Mouse (Mus musculus) retina, adult 2 months (tissue): ENCODE measurements around the gene Rexo2.
A peak's percentile ranks its signal among the peaks of the same experiment; 100 is the strongest.
"Not testable (repeated sequence)": the region's sequence is repeated elsewhere in the genome, so short reads cannot be mapped to it uniquely, and the experiment has no call there.

Experiments
- DNase-seq: peaks from one replicate; pipeline ENCODE4 v3.0.0-alpha.2; 2012; ENCODE audit warnings: low read depth, low spot score

The Rexo2 gene

GRCm38 (mm10) chr9:48473131-48473530 lies 7.3 kb downstream of the Rexo2 start:
- DNase-seq = no peak

- DNase-seq = no peak
Measured at GRCm38 (mm10) chr9:48472441-48473025, 7.9 kb downstream of the Rexo2 start.

- DNase-seq = not testable (repeated sequence)
Measured at GRCm38 (mm10) chr9:48467471-48467870, 13.0 kb downstream of the Rexo2 start.

GRCm38 (mm10) chr9:48466804-48467203 lies 13.6 kb downstream of the Rexo2 start:
- DNase-seq = peak; percentile 26

- no peak for DNase-seq
Measured at GRCm38 (mm10) chr9:48465671-48466070, 14.8 kb downstream of the Rexo2 start.

- DNase-seq = no peak
Measured at GRCm38 (mm10) chr9:48461545-48461944, 18.9 kb downstream of the Rexo2 start.

- DNase-seq = no peak
Measured at GRCm38 (mm10) chr9:48460720-48461119, 19.7 kb downstream of the Rexo2 start.

GRCm38 (mm10) chr9:48459391-48459790 lies 21.0 kb downstream of the Rexo2 start:
- DNase-seq = no peak

GRCm38 (mm10) chr9:48458879-48459278 lies 21.5 kb downstream of the Rexo2 start:
- DNase-seq = no peak

GRCm38 (mm10) chr9:48455961-48456360 lies 24.5 kb downstream of the Rexo2 start:
- no peak for DNase-seq

- DNase-seq = no peak
Measured at GRCm38 (mm10) chr9:48450066-48450465, 30.4 kb downstream of the Rexo2 start.

GRCm38 (mm10) chr9:48447783-48448209 lies 32.6 kb downstream of the Rexo2 start:
- peak; percentile 6 for DNase-seq

GRCm38 (mm10) chr9:48444821-48445220 lies 35.6 kb downstream of the Rexo2 start:
- DNase-seq = no peak

GRCm38 (mm10) chr9:48443873-48444272 lies 36.5 kb downstream of the Rexo2 start:
- DNase-seq = no peak

- DNase-seq = no peak
Measured at GRCm38 (mm10) chr9:48432449-48432848, 48.0 kb downstream of the Rexo2 start.

- no peak for DNase-seq
Measured at GRCm38 (mm10) chr9:48427176-48427575, 53.2 kb downstream of the Rexo2 start.

GRCm38 (mm10) chr9:48423256-48423655 lies 57.2 kb downstream of the Rexo2 start:
- DNase-seq = no peak

- DNase-seq = no peak
Measured at GRCm38 (mm10) chr9:48422382-48422781, 58.0 kb downstream of the Rexo2 start.

- DNase-seq = no peak
Measured at GRCm38 (mm10) chr9:48421561-48421960, 58.9 kb downstream of the Rexo2 start.

GRCm38 (mm10) chr9:48421029-48421428 lies 59.4 kb downstream of the Rexo2 start:
- DNase-seq = no peak

GRCm38 (mm10) chr9:48420437-48420836 lies 60.0 kb downstream of the Rexo2 start:
- no peak for DNase-seq

GRCm38 (mm10) chr9:48418829-48419228 lies 61.6 kb downstream of the Rexo2 start:
- no peak for DNase-seq
